ENCODE assay signal across 16 mouse cellular contexts in genomic region chr5:21426666-21427065, GRCm38 (mm10). TPM values are rescaled to one million over a fixed set of nuclear protein-coding genes. Genes with fewer than 3 reads are reported as not detected.
DNase-seq lines count a peak whose midpoint lies in the region; ATAC-seq and TF ChIP-seq lines count a peak whose summit lies in the region.
"Had no signal": no experiment of that assay in that cellular context is flagged by ENCODE, and none has a peak within 500 bp of the region (broad histone marks: within the 10 kb centered on the region; RNA-seq: fewer than 3 reads in every experiment).

No protein-coding gene starts in this region.

- no peak for DNase-seq in liver, embryonic 11.5 days (ENCODE audit: low spot score)
- DNase-seq in liver (no peak), G1E (ENCODE audit: low spot score) (no peak)
- DNase-seq in adrenal gland, adult 18-20 months (ENCODE audit: low spot score in 2 of 2) = no peak
- DNase-seq in lung, postnatal 25 days (ENCODE audit: low spot score) = no peak
- DNase-seq: cerebellum, postnatal 14 days; heart, adult 18-20 months; kidney, postnatal 10 days; lung, postnatal 36 days had no signal

- peak overlapping the region; percentile 64 for H3K4me3 ChIP-seq in liver, embryonic 11.5 days (ENCODE audit: low read depth, low read length)
- peak overlapping the region; percentile 98; the same call in 1 of the 2 replicates for H3K4me3 ChIP-seq in G1E (ENCODE audit: low read depth, low read length)
- H3K4me3 ChIP-seq in embryonic facial prominence, embryonic 12.5 days = no peak overlapping the region
- no peak overlapping the region for H3K4me3 ChIP-seq in liver, embryonic 16.5 days (ENCODE audit: low read depth, low read length)

- TF ChIP-seq CTCF in G1E (IDR thresholded peaks at IDR 0.05; ENCODE audit: low read depth, low read length) = no peak

- no peaks in the 10 kb centered on the region for H3K27me3 ChIP-seq in liver, embryonic 11.5 days (replicated peaks; ENCODE audit: control insufficient read depth, insufficient read depth, low read length)
- 0 out of 2 replicates have a peak, but pooled peaks cover 4% of the 10 kb centered on the region for H3K27me3 ChIP-seq in G1E (ENCODE audit: insufficient read depth, low read length)
- no peaks in the 10 kb centered on the region for H3K27me3 ChIP-seq in embryonic facial prominence, embryonic 12.5 days
- no peaks in the 10 kb centered on the region for H3K27me3 ChIP-seq in liver, embryonic 16.5 days (ENCODE audit: control insufficient read depth, insufficient read depth, low read depth, low read length)
- H3K27me3 ChIP-seq: embryonic facial prominence, embryonic 15.5 days had no signal

- H3K4me1 ChIP-seq in liver, embryonic 11.5 days (replicated peaks; ENCODE audit: control insufficient read depth, insufficient read depth, low read length) = peaks cover 11% of the 10 kb centered on the region
- H3K4me1 ChIP-seq in G1E (ENCODE audit: insufficient read depth, low read depth, low read length) = peaks cover 34% of the 10 kb centered on the region
- peaks cover 11% of the 10 kb centered on the region; the same call in 1 of the 2 replicates for H3K4me1 ChIP-seq in embryonic facial prominence, embryonic 12.5 days
- peaks cover 19% of the 10 kb centered on the region for H3K4me1 ChIP-seq in liver, embryonic 16.5 days (ENCODE audit: control insufficient read depth, low read depth, low read length)

- no peaks in the 10 kb centered on the region for H3K9me3 ChIP-seq in liver, embryonic 11.5 days (ENCODE audit: control insufficient read depth, low read length)
- H3K9me3 ChIP-seq in G1E (replicated peaks) = no peaks in the 10 kb centered on the region
- H3K9me3 ChIP-seq in embryonic facial prominence, embryonic 12.5 days = no peaks in the 10 kb centered on the region
- H3K9me3 ChIP-seq in liver, embryonic 16.5 days (replicated peaks; ENCODE audit: control insufficient read depth, low read length) = no peaks in the 10 kb centered on the region
- H3K9me3 ChIP-seq: embryonic facial prominence, embryonic 15.5 days had no signal

- no peaks in the 10 kb centered on the region for H3K36me3 ChIP-seq in liver, embryonic 11.5 days (ENCODE audit: control insufficient read depth, insufficient read depth, low read length)
- H3K36me3 ChIP-seq in G1E (replicated peaks) = peaks cover 12% of the 10 kb centered on the region
- no peaks in the 10 kb centered on the region for H3K36me3 ChIP-seq in embryonic facial prominence, embryonic 12.5 days
- no peaks in the 10 kb centered on the region for H3K36me3 ChIP-seq in liver, embryonic 16.5 days (ENCODE audit: control insufficient read depth, insufficient read depth)
- H3K36me3 ChIP-seq: embryonic facial prominence, embryonic 15.5 days had no signal

- no peak overlapping the region for H3K9ac ChIP-seq in liver, embryonic 11.5 days (ENCODE audit: low read depth, low read length)
- H3K9ac ChIP-seq in embryonic facial prominence, embryonic 12.5 days = no peak overlapping the region
- no peak overlapping the region for H3K9ac ChIP-seq in liver, embryonic 16.5 days (ENCODE audit: low read depth, low read length)
- H3K9ac ChIP-seq: embryonic facial prominence, embryonic 15.5 days had no signal

- ATAC-seq in liver, embryonic 11.5 days (replicated peaks; ENCODE audit: low FRiP score) = no peak
- no peak for ATAC-seq in G1E (ENCODE audit: extremely low read depth, insufficient number of reproducible peaks, low FRiP score, poor library complexity, severe bottlenecking)
- ATAC-seq in embryonic facial prominence, embryonic 12.5 days (ENCODE audit: insufficient number of reproducible peaks, insufficient read depth, low FRiP score, low TSS enrichment) = no peak
- ATAC-seq in liver, embryonic 16.5 days (ENCODE audit: low read depth) = no peak
- ATAC-seq: activated CD4-positive, CD25-positive, alpha-beta regulatory T cell, adult 4 months had no signal

- H3K27ac ChIP-seq in liver, embryonic 11.5 days (ENCODE audit: low read depth, low read length) = no peak overlapping the region
- no peak overlapping the region for H3K27ac ChIP-seq in embryonic facial prominence, embryonic 12.5 days
- H3K27ac ChIP-seq in liver, embryonic 16.5 days (ENCODE audit: low read length) = no peak overlapping the region
- H3K27ac ChIP-seq: embryonic facial prominence, embryonic 15.5 days had no signal

- peak overlapping the region; percentile 96 for H3K4me2 ChIP-seq in liver, embryonic 11.5 days
- H3K4me2 ChIP-seq in embryonic facial prominence, embryonic 12.5 days (replicated peaks) = 0 out of 2 replicates have a peak overlapping the region, but pooled peaks have one; percentile 98
- peak overlapping the region; percentile 93 for H3K4me2 ChIP-seq in liver, embryonic 16.5 days (ENCODE audit: low read depth, low read length)

- WGBS in liver, embryonic 11.5 days = 95% methylated on average over 6 of the region's 6 CpGs
- WGBS in embryonic facial prominence, embryonic 12.5 days = 93% methylated on average over 6 of the region's 6 CpGs
- 88% methylated on average over 6 of the region's 6 CpGs for WGBS in liver, embryonic 16.5 days (ENCODE audit: insufficient replicate concordance)

RNA-seq across cellular contexts. Expression of gene Fam185a, which starts 1.9 kb away (rescaled TPM):
- polyA plus RNA-seq in liver, embryonic 11.5 days (2014; fragmentation: Nextera tagmentation; extraction: Ambion mirVana) = 8.0 and 8.8 TPM in 2 replicates
- total RNA-seq in G1E (2014; fragmentation: Nextera tagmentation) (11.1 and 14.2 TPM in 2 replicates), G1E (2017) (8.1 and 9.5 TPM in 2 replicates)
- 2.3 and 2.8 TPM in 2 replicates for polyA plus RNA-seq in G1E (2012)
- 5.3 and 5.7 TPM in 2 replicates for polyA plus RNA-seq in embryonic facial prominence, embryonic 12.5 days (2016; fragmentation: Nextera tagmentation; extraction: Ambion mirVana)
- 2.5 and 2.8 TPM in 2 replicates for polyA plus RNA-seq in liver, embryonic 16.5 days (2015; fragmentation: Nextera tagmentation; extraction: Ambion mirVana)
- 10 to 100 TPM; 12.3 to 13.5 TPM for total RNA-seq in adrenal gland, adult 18-20 months (2021)

RNA-seq across cellular contexts. Expression of gene Ccdc146, which starts 2.2 kb away (rescaled TPM):
- polyA plus RNA-seq in liver, embryonic 11.5 days (2014; fragmentation: Nextera tagmentation; extraction: Ambion mirVana) = not detected in 2 replicates
- total RNA-seq in G1E (2014; fragmentation: Nextera tagmentation) (not detected in 2 replicates), G1E (2017) (0.22 TPM in 1 of 2 replicates, not detected in the other)
- polyA plus RNA-seq in G1E (2012) = not detected in 2 replicates
- not detected in 2 replicates for polyA plus RNA-seq in embryonic facial prominence, embryonic 12.5 days (2016; fragmentation: Nextera tagmentation; extraction: Ambion mirVana)
- 0.13 TPM in 1 of 2 replicates, not detected in the other for polyA plus RNA-seq in liver, embryonic 16.5 days (2015; fragmentation: Nextera tagmentation; extraction: Ambion mirVana)
- not detected for total RNA-seq in adrenal gland, adult 18-20 months (2021)
- total RNA-seq: ES-E14; hematopoietic stem cell, adult 5-6 weeks had no signal
- polyA plus RNA-seq: limb, embryonic 11.5 days had no signal

RNA-seq across cellular contexts. Expression of gene Fgl2, which starts 54.2 kb away (rescaled TPM):
- polyA plus RNA-seq in liver, embryonic 11.5 days (2014; fragmentation: Nextera tagmentation; extraction: Ambion mirVana) = 1.9 and 2.2 TPM in 2 replicates
- 6.0 and 6.5 TPM in 2 replicates for total RNA-seq in G1E (2014; fragmentation: Nextera tagmentation)
- 8.9 and 9.7 TPM in 2 replicates for total RNA-seq in G1E (2017)
- polyA plus RNA-seq in G1E (2012) = 1.6 TPM in 2 replicates
- 0.64 and 0.81 TPM in 2 replicates for polyA plus RNA-seq in embryonic facial prominence, embryonic 12.5 days (2016; fragmentation: Nextera tagmentation; extraction: Ambion mirVana)
- 2.7 TPM in 2 replicates for polyA plus RNA-seq in liver, embryonic 16.5 days (2015; fragmentation: Nextera tagmentation; extraction: Ambion mirVana)
- 10 to 100 TPM in 1 of 2 experiments, 1 to 10 TPM in 1; 9.1 to 11.0 TPM for total RNA-seq in adrenal gland, adult 18-20 months (2021)

Comparison
In these comparisons a context has a peak if more than half of its experiments do, and no peak if none do; other contexts are left out.
1. H3K4me3 ChIP-seq: peak in liver, embryonic 11.5 days (single experiment) and G1E (single experiment); none in embryonic facial prominence, embryonic 12.5 days (single experiment) and liver, embryonic 16.5 days (single experiment).
2. Peak in every context shown above with its lines, with median percentiles within 50 percentile points of each other: H3K4me2 ChIP-seq.